Mouse (Mus musculus): ENCODE data around the gene Pgrmc1.

GRCm38 (mm10) chrX:36560170-36560569 lies 37.8 kb upstream of the Pgrmc1 start:
- no peak for TF ChIP-seq CTCF (IDR thresholded peaks at IDR 0.05; ENCODE audit: borderline replicate concordance, insufficient read depth, low read depth, low read length)
- no peak for TF ChIP-seq POLR2A (IDR thresholded peaks at IDR 0.05; ENCODE audit: borderline replicate concordance, insufficient read depth, low read length)

All from cerebellum, adult 2 months (tissue).